Mouse (Mus musculus) heart, postnatal 0 days (tissue): ENCODE data around the gene Prmt1. TPM values are rescaled to one million over a fixed set of nuclear protein-coding genes. Genes with fewer than 3 reads are reported as not detected.

Experiments
- ATAC-seq: fragments of 200-750 bp; cut with Nextera tagmentation; 2 replicates; pipeline ENCODE4 v1.8.0; 2017; ENCODE audit warnings: low read depth, moderate number of reproducible peaks, moderate library complexity; ENCODE audit not compliant: insufficient read depth
- DNase-seq: peaks from one replicate; pipeline ENCODE4 v3.0.0-alpha.2; 2016; ENCODE audit warnings: low spot score
- H3K27ac ChIP-seq: fragments of 300-500 bp; sonication (generic); 2 replicates; pipeline ENCODE4 v1.5.1; 2014; ENCODE audit warnings: low read depth, mild to moderate bottlenecking
- H3K27me3 ChIP-seq: fragments of 300-500 bp; sonication (generic); 2 replicates; pipeline ENCODE4 v1.6.1; 2014; ENCODE audit warnings: low read length, mixed read lengths; ENCODE audit not compliant: control insufficient read depth, insufficient read depth
- H3K36me3 ChIP-seq: fragments of 300-500 bp; sonication (generic); replicated peaks from 2 replicates; pipeline ENCODE4 v1.6.1; 2014; ENCODE audit warnings: low read length, mixed read lengths; ENCODE audit not compliant: control insufficient read depth, insufficient read depth
- H3K4me1 ChIP-seq: fragments of 300-500 bp; sonication (generic); 2 replicates; pipeline ENCODE4 v1.6.1; 2014; ENCODE audit warnings: antibody characterized with exemption; ENCODE audit not compliant: control insufficient read depth, insufficient read depth
- H3K4me2 ChIP-seq: fragments of 300-500 bp; sonication (generic); 2 replicates; pipeline ENCODE4 v1.6.1; 2014; ENCODE audit warnings: low read depth, mild to moderate bottlenecking, low read length, moderate library complexity
- H3K4me3 ChIP-seq: fragments of 300-500 bp; sonication (generic); 2 replicates; pipeline ENCODE4 v1.5.1; 2014; ENCODE audit warnings: low read depth, low read length
- H3K9ac ChIP-seq: fragments of 300-500 bp; sonication (generic); replicated peaks from 2 replicates; pipeline ENCODE4 v1.6.1; 2014; ENCODE audit warnings: low read depth, low read length, mixed read lengths
- H3K9me3 ChIP-seq: fragments of 300-500 bp; sonication (generic); replicated peaks from 2 replicates; pipeline ENCODE4 v1.6.1; 2016; ENCODE audit warnings: low read length; ENCODE audit not compliant: control insufficient read depth
- CTCF ChIP-seq: IDR thresholded peaks from 2 replicates; pipeline ENCODE4 v1.5.1; 2016; ENCODE audit warnings: antibody characterized with exemption, control low read depth, low read depth
- EP300 ChIP-seq: IDR thresholded peaks from 2 replicates; pipeline ENCODE4 v1.6.1; 2016; ENCODE audit warnings: antibody characterized with exemption, low read depth
- WGBS: fragments of 180-500 bp; shearing (Covaris S2); extraction: QIAGEN DNeasy Blood & Tissue Kit; methylation state at CpG from one replicate; pipeline ENCODE4 v1.1.7; 2014; 5-methylcytosine and 5-hydroxymethylcytosine counted together
- polyA plus RNA-seq: library from polyadenylated mRNA; unstranded; fragments of >200 nt; fragmentation: Nextera tagmentation; extraction: Ambion mirVana; gene quantifications from 2 replicates; pipeline ENCODE4 v1.2.1, GENCODE M21; 2015
- total RNA-seq: library from RNA; depleted of rRNA; stranded (reverse); fragments of >200 nt; gene quantifications from 2 replicates; pipeline ENCODE4 v1.2.3, GENCODE M21; 2014; ENCODE audit warnings: low replicate concordance

The Prmt1 gene
- total and polyA plus RNA-seq, 2 experiments from 2014 or later, result 173 to 300 TPM

- H3K4me3 ChIP-seq, result no peak overlapping the region
- H3K9me3 ChIP-seq, result no peaks in the 10 kb centered on the region
- H3K36me3 ChIP-seq, result 0 out of 2 replicates have a peak, but pooled peaks cover 7% of the 10 kb centered on the region
- no peak overlapping the region for H3K9ac ChIP-seq
- no peak for DNase-seq
- no peak for TF ChIP-seq EP300
- TF ChIP-seq CTCF, result no peak
- ATAC-seq, result no peak
- no peaks in the 10 kb centered on the region for H3K27me3 ChIP-seq
- H3K4me2 ChIP-seq, result no peak overlapping the region
- H3K4me1 ChIP-seq, result no peaks in the 10 kb centered on the region
- H3K27ac ChIP-seq, result no peak overlapping the region
- 65% methylated on average over 8 of the region's 8 CpGs for WGBS
Measured at GRCm38 (mm10) chr7:44959281-44959680, 27.1 kb downstream of the Prmt1 start.

- 48% methylated on average over 7 of the region's 7 CpGs for WGBS
- ATAC-seq, result no peak; the same call in 1 of the 2 replicates
Measured at GRCm38 (mm10) chr7:44958208-44958607, 28.2 kb downstream of the Prmt1 start.

GRCm38 (mm10) chr7:44957183-44957835, 29.1 kb downstream of the Prmt1 start:
- Histone ChIP-seq H3K4me3 (no peak overlapping the region), H3K27me3 (no peaks in the 10 kb centered on the region), H3K27ac (peak overlapping the region; percentile 25; the same call in 1 of the 2 replicates), H3K4me2 (no peak overlapping the region), H3K4me1 (0 out of 2 replicates have a peak, but pooled peaks cover 2% of the 10 kb centered on the region), H3K9me3 (no peaks in the 10 kb centered on the region), H3K36me3 (0 out of 2 replicates have a peak, but pooled peaks cover 7% of the 10 kb centered on the region), H3K9ac (no peak overlapping the region)
- TF ChIP-seq EP300 (no peak), CTCF (no peak)
- ATAC-seq (no peak), DNase-seq (no peak)
- 66% methylated on average over 20 of the region's 20 CpGs for WGBS

More at GRCm38 (mm10) chr7:44958208-44958607, 28.2 kb downstream of the Prmt1 start:
- no peaks in the 10 kb centered on the region for H3K9me3 ChIP-seq
- TF ChIP-seq EP300, result no peak
- peak; percentile 77 for TF ChIP-seq CTCF
- H3K36me3 ChIP-seq, result 0 out of 2 replicates have a peak, but pooled peaks cover 7% of the 10 kb centered on the region
- peak; percentile 24 for DNase-seq
- H3K4me3 ChIP-seq, result no peak overlapping the region
- no peaks in the 10 kb centered on the region for H3K27me3 ChIP-seq
- no peak overlapping the region for H3K4me2 ChIP-seq
- no peak overlapping the region for H3K9ac ChIP-seq
- H3K4me1 ChIP-seq, result no peaks in the 10 kb centered on the region
- no peak overlapping the region for H3K27ac ChIP-seq

GRCm38 (mm10) chr7:44956266-44956665, 30.1 kb downstream of the Prmt1 start:
- Histone ChIP-seq H3K27ac (no peak overlapping the region), H3K27me3 (peaks cover 7% of the 10 kb centered on the region), H3K4me1 (peaks cover 10% of the 10 kb centered on the region; the same call in 1 of the 2 replicates), H3K9me3 (no peaks in the 10 kb centered on the region), H3K36me3 (0 out of 2 replicates have a peak, but pooled peaks cover 2% of the 10 kb centered on the region), H3K4me2 (no peak overlapping the region), H3K4me3 (no peak overlapping the region), H3K9ac (no peak overlapping the region)
- DNase-seq, result no peak
- TF ChIP-seq CTCF (no peak), EP300 (no peak)
- ATAC-seq, result no peak
- 68% methylated on average over 6 of the region's 6 CpGs for WGBS

- H3K36me3 ChIP-seq, result no peaks in the 10 kb centered on the region
- H3K4me1 ChIP-seq, result peaks cover 10% of the 10 kb centered on the region; the same call in 1 of the 2 replicates
- H3K4me2 ChIP-seq, result no peak overlapping the region
- WGBS, result 44% methylated on average over 5 of the region's 5 CpGs
- H3K27ac ChIP-seq, result no peak overlapping the region
- no peak overlapping the region for H3K4me3 ChIP-seq
- peaks cover 13% of the 10 kb centered on the region for H3K27me3 ChIP-seq
- no peaks in the 10 kb centered on the region for H3K9me3 ChIP-seq
- TF ChIP-seq CTCF (peak; percentile 55), EP300 (no peak)
- DNase-seq, result peak; percentile 30
- no peak for ATAC-seq
- H3K9ac ChIP-seq, result no peak overlapping the region
Measured at GRCm38 (mm10) chr7:44955628-44956027, 30.7 kb downstream of the Prmt1 start.
